Mouse (Mus musculus) midbrain, embryonic 15.5 days (tissue): ENCODE measurements around the gene Tmem37. TPM values are rescaled to one million over a fixed set of nuclear protein-coding genes. Genes with fewer than 3 reads are reported as not detected.
A peak's percentile ranks its signal among the peaks of the same experiment; 100 is the strongest.

Experiments used
- ATAC-seq: fragments of 200-750 bp; cut with Nextera tagmentation; replicated peaks from 2 replicates; pipeline ENCODE4 v1.8.0; 2017; ENCODE audit warnings: moderate TSS enrichment
- H3K27ac ChIP-seq: fragments of 300-500 bp; sonication (generic); 2 replicates; pipeline ENCODE4 v1.5.1; 2015; ENCODE audit warnings: mild to moderate bottlenecking, inconsistent platforms
- H3K27me3 ChIP-seq: fragments of 300-500 bp; sonication (generic); replicated peaks from 2 replicates; pipeline ENCODE4 v1.6.1; 2015; ENCODE audit warnings: inconsistent platforms
- H3K36me3 ChIP-seq: fragments of 300-500 bp; sonication (generic); replicated peaks from 2 replicates; pipeline ENCODE4 v1.6.1; 2015; ENCODE audit warnings: inconsistent platforms
- H3K4me1 ChIP-seq: fragments of 300-500 bp; sonication (generic); 2 replicates; pipeline ENCODE4 v1.6.1; 2015; ENCODE audit warnings: inconsistent platforms
- H3K4me2 ChIP-seq: fragments of 300-500 bp; sonication (generic); 2 replicates; pipeline ENCODE4 v1.6.1; 2015; ENCODE audit warnings: inconsistent platforms, mild to moderate bottlenecking, moderate library complexity
- H3K4me3 ChIP-seq: fragments of 300-500 bp; sonication (generic); 2 replicates; pipeline ENCODE4 v1.5.1; 2015; ENCODE audit warnings: mild to moderate bottlenecking, inconsistent platforms
- H3K9ac ChIP-seq: fragments of 300-500 bp; sonication (generic); 2 replicates; pipeline ENCODE4 v1.6.1; 2015; ENCODE audit warnings: mild to moderate bottlenecking, inconsistent platforms
- H3K9me3 ChIP-seq: fragments of 300-500 bp; sonication (generic); 2 replicates; pipeline ENCODE4 v1.6.1; 2016; ENCODE audit warnings: inconsistent platforms
- whole genome bisulfite sequencing: fragments of 180-500 bp; shearing (Covaris S2); methylation state at CpG from one replicate; pipeline ENCODE4 v1.1.7; 2015; ENCODE audit warnings: mixed read lengths; 5-methylcytosine and 5-hydroxymethylcytosine counted together
- polyA plus RNA-seq: library from polyadenylated mRNA; unstranded; fragments of >200 nt; fragmentation: Nextera tagmentation; extraction: Ambion mirVana; gene quantifications from 2 replicates; pipeline ENCODE4 v1.2.1, GENCODE M21; 2015

Tmem37 gene
- polyA plus RNA-seq, 1 experiment from 2014 or later = 7.6 TPM

DNA sequence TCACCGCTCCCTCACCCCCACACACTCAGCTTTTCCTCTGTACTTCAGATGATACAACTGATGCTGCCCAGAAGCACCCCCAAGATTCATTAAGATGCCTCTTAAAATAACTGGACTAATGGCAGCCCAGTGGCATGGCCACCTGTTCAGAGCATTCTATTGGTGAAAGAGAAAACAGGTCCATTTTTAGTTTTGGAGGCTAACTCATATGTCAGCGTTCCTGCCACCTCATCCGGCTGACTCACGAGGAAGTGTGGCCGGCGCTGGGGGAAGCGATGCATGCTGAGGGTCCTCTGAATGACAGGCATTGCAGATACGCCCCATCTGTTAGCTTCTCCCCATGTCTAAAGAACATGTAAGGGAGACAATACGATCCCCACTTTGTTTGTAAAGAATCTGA is 35.3 kb downstream of the Tmem37 start:
- H3K9me3 ChIP-seq = no peaks in the 10 kb centered on the region
- H3K9ac ChIP-seq = no peak overlapping the region
- no peaks in the 10 kb centered on the region for H3K4me1 ChIP-seq
- no peak overlapping the region for H3K4me2 ChIP-seq
- no peak overlapping the region for H3K27ac ChIP-seq
- H3K4me3 ChIP-seq = no peak overlapping the region
- no peak for ATAC-seq
- H3K27me3 ChIP-seq = no peaks in the 10 kb centered on the region
- WGBS = 82% methylated on average over 9 of the region's 9 CpGs
- H3K36me3 ChIP-seq = no peaks in the 10 kb centered on the region

DNA sequence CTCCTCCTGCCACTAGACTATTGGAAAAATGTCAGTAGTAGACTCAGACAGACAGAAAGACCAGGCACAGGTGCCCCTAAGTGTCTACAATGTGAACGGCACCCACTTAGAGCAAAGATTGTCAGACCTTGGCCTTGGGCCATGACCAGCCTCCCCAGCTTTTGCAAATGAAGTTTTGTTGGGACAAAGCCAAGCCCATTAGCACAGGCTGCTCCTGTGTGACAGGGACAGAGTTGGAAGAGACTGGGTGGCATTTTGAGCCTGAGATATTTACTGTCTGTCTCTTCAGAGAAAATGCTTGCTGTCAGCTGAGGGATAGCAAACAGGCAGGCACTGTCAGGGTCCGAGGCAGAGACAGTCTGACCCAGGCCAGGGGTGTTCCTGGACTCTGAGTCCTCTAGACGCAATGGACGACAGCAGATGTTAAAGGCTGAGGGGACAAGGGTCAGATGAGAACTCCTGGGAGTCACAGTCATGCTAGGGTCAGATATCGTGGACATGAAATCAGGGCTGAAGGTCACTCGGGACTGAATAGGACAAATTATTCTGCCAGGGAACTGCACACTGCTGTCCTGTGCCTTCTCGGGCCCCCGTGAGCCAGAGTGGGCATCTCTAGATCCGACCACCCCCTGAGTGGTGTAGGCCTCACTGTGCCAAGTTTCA is 36.7 kb downstream of the Tmem37 start:
- no peak overlapping the region for H3K4me2 ChIP-seq
- H3K9ac ChIP-seq = no peak overlapping the region
- no peak overlapping the region for H3K27ac ChIP-seq
- H3K27me3 ChIP-seq = no peaks in the 10 kb centered on the region
- ATAC-seq = no peak
- H3K4me1 ChIP-seq = no peaks in the 10 kb centered on the region
- no peaks in the 10 kb centered on the region for H3K36me3 ChIP-seq
- WGBS = 78% methylated on average over 9 of the region's 9 CpGs
- no peaks in the 10 kb centered on the region for H3K9me3 ChIP-seq
- H3K4me3 ChIP-seq = no peak overlapping the region

DNA sequence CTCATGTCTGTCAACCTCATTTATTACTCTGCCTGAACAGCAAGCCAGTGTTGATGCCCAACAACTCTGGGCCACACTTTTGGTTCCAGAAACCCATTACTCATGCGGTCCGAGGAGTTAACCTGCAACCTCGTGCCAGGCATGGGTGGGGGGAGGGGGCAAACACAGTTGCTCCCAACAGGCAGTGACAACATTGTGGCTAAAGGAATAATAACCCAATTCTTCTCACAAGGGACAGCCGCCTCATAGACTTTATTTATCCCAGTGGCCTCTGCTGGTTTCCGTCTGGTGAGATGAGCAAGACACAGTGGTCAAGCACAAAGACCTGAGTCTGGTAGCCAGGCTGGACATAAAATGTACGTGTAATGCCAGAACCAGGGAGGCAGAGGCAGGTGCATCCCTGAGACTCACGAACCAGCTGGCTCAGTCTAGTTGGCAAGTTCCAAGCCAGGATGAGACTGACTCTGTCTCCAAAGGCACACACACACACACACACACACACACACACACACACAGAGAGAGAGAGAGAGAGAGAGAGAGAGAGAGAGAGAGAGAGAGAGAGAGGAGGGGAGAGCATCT is 38.3 kb downstream of the Tmem37 start:
- H3K4me1 ChIP-seq = no peaks in the 10 kb centered on the region
- no peaks in the 10 kb centered on the region for H3K9me3 ChIP-seq
- no peak overlapping the region for H3K9ac ChIP-seq
- no peaks in the 10 kb centered on the region for H3K36me3 ChIP-seq
- H3K4me3 ChIP-seq = no peak overlapping the region
- no peak for ATAC-seq
- H3K4me2 ChIP-seq = no peak overlapping the region
- 80% methylated on average over 7 of the region's 7 CpGs for WGBS
- H3K27ac ChIP-seq = no peak overlapping the region
- H3K27me3 ChIP-seq = no peaks in the 10 kb centered on the region

DNA sequence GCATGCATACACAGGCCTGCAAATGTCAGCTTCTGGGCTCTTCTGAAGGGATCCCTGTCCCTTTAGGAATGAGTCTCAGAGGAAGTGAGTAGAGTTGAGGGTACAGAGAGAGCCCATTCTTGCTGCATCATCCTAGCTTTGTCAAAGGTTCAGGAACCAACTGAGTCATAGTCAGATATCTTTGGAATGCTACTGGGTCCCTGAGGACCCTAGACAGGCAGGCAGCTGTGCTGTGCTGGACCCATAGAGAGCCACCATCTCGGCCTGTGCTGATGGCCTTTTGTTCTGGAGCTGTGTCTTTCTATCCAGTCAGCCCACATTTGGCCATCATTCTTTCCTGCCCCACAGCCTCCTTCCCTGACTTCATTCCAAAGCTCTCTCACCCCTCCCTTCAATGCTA is 39.1 kb downstream of the Tmem37 start:
- no peak overlapping the region for H3K27ac ChIP-seq
- WGBS = 58% methylated on average over 1 of the region's 1 CpGs
- no peaks in the 10 kb centered on the region for H3K27me3 ChIP-seq
- no peaks in the 10 kb centered on the region for H3K9me3 ChIP-seq
- ATAC-seq = no peak
- H3K4me1 ChIP-seq = no peaks in the 10 kb centered on the region
- H3K9ac ChIP-seq = no peak overlapping the region
- H3K4me2 ChIP-seq = no peak overlapping the region
- H3K36me3 ChIP-seq = no peaks in the 10 kb centered on the region
- no peak overlapping the region for H3K4me3 ChIP-seq

DNA sequence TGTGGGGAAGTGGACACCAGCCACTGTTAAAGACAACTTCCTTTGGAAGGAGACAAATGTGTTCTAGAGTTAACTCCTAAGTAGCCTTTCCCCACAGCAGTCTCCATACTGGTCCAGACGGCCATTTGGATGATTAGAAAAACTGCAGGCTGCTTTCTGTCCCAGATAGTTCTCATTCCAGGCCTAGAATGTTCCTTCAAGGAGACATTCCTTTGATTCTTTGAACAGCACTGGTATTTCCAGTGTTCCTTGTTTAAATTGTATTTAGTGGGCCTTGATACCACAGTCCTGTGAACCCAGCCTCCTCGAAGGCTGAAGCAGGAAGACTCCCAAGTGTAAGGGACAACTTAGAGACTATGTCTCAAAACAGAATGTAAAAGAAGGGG is 40.4 kb downstream of the Tmem37 start:
- 88% methylated on average over 2 of the region's 2 CpGs for WGBS
- H3K27me3 ChIP-seq = no peaks in the 10 kb centered on the region
- no peak for ATAC-seq

DNA sequence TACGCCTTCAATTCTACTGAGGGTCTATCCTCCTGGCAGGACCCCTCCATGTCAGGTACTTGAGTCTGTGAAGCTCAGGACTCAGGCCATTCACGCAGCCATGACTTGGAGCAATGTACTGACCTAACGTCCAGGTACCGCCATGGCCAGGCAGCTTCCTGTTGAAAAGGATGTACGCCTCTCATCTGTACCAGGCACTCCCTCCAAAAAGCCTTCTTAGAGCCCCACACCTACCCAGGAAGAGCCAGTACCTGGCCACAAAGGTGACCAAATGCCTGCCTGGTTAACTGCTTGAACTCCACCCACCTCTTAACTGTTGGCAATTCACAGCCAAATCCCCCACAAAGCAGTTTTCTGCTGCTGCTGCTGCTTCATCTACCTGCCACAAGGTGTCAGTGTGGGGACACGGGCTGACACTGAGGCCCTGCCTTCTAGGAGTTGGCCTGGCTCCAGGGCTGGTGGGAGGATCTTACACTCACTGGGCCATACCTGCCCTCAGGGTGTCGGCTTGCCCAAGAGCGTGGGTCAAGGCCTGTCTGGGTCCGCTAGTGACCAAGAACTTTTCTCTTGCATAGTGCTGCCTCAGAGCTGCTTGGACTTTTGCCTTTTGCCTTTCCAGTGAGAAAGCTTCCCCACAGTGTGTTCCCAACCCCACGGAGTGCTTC is 40.9 kb downstream of the Tmem37 start:
- peak; percentile 77 for ATAC-seq
- H3K36me3 ChIP-seq = no peaks in the 10 kb centered on the region
- WGBS = 43% methylated on average over 10 of the region's 10 CpGs
- H3K9me3 ChIP-seq = no peaks in the 10 kb centered on the region
- no peaks in the 10 kb centered on the region for H3K27me3 ChIP-seq
- H3K27ac ChIP-seq = no peak overlapping the region
- no peak overlapping the region for H3K4me2 ChIP-seq
- no peak overlapping the region for H3K4me3 ChIP-seq
- no peak overlapping the region for H3K9ac ChIP-seq
- no peaks in the 10 kb centered on the region for H3K4me1 ChIP-seq

More for the DNA sequence above, 40.4 kb downstream of the Tmem37 start:
- Histone ChIP-seq H3K4me1 (no peaks in the 10 kb centered on the region), H3K4me2 (no peak overlapping the region), H3K9ac (no peak overlapping the region), H3K4me3 (no peak overlapping the region), H3K9me3 (no peaks in the 10 kb centered on the region), H3K27ac (no peak overlapping the region), H3K36me3 (no peaks in the 10 kb centered on the region)

DNA sequence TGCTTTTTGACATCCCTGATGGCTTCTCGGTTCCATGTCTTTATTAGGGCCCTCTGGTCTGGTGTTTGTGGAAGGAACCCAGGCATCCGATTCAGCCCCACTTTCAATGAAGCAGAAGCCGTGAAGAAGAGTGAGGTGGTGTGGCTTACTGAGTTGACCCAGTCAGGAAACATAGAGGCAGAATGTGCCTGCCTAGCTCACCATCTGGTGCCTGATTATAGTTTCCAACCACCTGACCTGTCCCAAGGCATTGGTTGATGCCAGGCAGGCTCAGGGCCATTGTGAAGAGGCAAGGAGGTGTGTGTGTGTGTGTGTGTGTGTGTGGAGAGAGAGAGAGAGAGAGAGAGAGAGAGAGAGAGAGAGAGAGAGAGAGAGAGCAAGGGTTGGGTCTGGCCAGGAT is 43.4 kb downstream of the Tmem37 start:
- H3K27me3 ChIP-seq = no peaks in the 10 kb centered on the region
- ATAC-seq = no peak
- no peaks in the 10 kb centered on the region for H3K9me3 ChIP-seq
- H3K4me2 ChIP-seq = no peak overlapping the region
- H3K27ac ChIP-seq = no peak overlapping the region
- H3K36me3 ChIP-seq = no peaks in the 10 kb centered on the region
- H3K4me3 ChIP-seq = no peak overlapping the region
- no peaks in the 10 kb centered on the region for H3K4me1 ChIP-seq
- 87% methylated on average over 3 of the region's 3 CpGs for WGBS
- H3K9ac ChIP-seq = no peak overlapping the region

DNA sequence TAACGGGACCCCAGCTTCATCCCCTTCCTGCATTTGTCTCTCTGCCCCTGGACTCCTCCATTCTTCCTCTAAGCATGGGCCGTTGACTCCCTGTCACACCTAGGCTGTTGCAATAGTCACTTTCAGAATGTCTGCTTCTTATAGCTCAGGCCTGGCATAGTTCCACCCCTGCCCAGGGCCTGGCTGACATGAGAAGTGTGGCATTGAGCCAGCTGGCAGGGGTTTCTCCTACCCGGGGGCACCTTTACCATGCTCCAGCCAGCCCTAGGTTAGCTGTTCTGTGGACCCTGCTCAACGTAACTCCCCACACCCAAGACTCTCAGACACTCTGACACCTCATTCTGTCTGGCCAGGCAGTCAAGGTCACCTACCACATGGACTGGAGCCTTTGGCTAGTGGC is 46.2 kb downstream of the Tmem37 start:
- 62% methylated on average over 4 of the region's 4 CpGs for WGBS
- H3K27me3 ChIP-seq = no peaks in the 10 kb centered on the region
- no peak for ATAC-seq

DNA sequence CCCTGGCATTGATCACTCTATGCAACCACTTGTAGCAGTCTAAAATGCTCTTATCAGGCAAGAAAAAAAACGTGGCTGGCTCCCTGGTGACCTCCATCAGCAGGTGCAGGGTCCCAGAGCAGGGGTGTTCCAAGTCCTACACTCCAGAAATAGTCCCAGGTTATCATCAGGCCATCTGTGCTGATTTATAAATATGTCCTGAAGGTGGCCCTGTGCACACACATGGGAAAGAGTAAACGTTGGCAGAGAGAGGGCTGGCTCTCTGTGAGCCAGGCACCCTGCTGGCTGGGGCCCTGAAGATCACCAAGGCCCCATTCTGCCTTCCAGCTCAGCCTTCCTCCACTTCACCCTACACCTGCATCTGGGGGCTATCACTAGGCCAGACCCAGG is 48.8 kb downstream of the Tmem37 start:
- Histone ChIP-seq H3K4me2 (no peak overlapping the region), H3K4me3 (no peak overlapping the region), H3K9me3 (no peaks in the 10 kb centered on the region), H3K36me3 (no peaks in the 10 kb centered on the region), H3K4me1 (no peaks in the 10 kb centered on the region), H3K9ac (no peak overlapping the region), H3K27me3 (no peaks in the 10 kb centered on the region), H3K27ac (no peak overlapping the region)
- ATAC-seq = no peak
- WGBS = 21% methylated on average over 2 of the region's 2 CpGs

More for the DNA sequence above, 46.2 kb downstream of the Tmem37 start:
- no peak overlapping the region for H3K9ac ChIP-seq
- no peaks in the 10 kb centered on the region for H3K36me3 ChIP-seq
- H3K9me3 ChIP-seq = no peaks in the 10 kb centered on the region
- no peak overlapping the region for H3K27ac ChIP-seq
- H3K4me2 ChIP-seq = no peak overlapping the region
- H3K4me3 ChIP-seq = no peak overlapping the region
- no peaks in the 10 kb centered on the region for H3K4me1 ChIP-seq

DNA sequence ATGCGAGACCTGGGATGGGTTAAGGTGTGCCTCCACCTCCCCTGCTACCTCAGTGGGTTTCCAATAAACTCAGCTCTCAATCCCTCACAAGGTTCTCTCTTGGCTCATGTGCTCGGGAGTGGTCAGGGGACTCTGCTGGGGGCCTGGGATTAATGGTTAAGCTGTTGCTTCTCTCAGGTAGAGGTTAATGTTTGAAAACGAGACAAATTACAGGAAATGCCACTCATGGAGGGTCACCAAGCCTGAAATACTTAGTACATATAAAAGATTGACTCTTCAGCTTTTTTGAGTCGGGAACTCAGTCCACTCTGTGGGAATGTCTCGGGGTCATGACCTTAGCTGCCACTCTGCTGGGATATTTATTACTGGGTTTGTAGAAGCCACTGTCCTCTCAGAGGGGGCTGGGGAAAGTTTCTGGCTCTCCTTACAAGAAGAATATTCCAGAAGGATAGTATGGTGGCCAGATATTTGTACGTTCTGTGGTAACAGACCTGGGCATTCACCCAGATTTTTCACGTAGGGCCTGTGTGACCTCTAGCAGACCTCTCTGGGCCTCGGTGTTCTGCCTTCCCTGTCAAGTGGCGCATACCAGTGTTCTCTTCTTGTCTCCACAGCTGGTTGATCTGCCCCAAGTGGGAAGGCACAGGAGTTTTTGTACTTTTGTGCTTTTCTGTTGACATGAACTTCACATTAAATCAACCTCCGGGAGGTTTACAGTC is 49.4 kb downstream of the Tmem37 start:
- Histone ChIP-seq H3K4me3 (no peak overlapping the region), H3K9ac (no peak overlapping the region), H3K27ac (no peak overlapping the region), H3K36me3 (no peaks in the 10 kb centered on the region), H3K9me3 (no peaks in the 10 kb centered on the region), H3K4me2 (no peak overlapping the region), H3K27me3 (no peaks in the 10 kb centered on the region), H3K4me1 (no peaks in the 10 kb centered on the region)
- 76% methylated on average over 10 of the region's 10 CpGs for WGBS
- ATAC-seq = no peak

DNA sequence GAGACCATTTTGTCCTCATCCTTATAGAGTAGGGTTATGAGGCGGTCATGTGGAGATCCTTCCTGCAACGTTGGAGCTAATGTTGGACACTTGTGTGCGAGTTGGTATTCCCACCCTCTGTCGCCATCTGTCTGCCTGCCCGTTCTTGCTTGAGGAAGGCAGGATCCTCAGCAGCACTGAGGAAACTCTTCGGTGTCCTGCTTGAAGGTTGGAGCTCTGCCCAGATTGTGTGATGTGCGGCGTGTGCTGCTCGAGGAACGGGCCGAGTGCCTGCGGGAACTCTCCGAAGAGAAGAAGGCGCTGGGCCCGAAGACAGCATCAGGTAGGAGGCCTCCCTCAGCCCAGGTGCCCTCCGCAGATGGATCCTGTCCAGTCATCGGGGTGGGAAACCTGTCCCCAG is 51.9 kb downstream of the Tmem37 start:
- Histone ChIP-seq H3K9me3 (no peaks in the 10 kb centered on the region), H3K4me1 (no peaks in the 10 kb centered on the region), H3K27me3 (no peaks in the 10 kb centered on the region), H3K4me3 (no peak overlapping the region), H3K4me2 (no peak overlapping the region), H3K27ac (no peak overlapping the region), H3K9ac (no peak overlapping the region), H3K36me3 (no peaks in the 10 kb centered on the region)
- no peak for ATAC-seq
- WGBS = 91% methylated on average over 17 of the region's 17 CpGs

DNA sequence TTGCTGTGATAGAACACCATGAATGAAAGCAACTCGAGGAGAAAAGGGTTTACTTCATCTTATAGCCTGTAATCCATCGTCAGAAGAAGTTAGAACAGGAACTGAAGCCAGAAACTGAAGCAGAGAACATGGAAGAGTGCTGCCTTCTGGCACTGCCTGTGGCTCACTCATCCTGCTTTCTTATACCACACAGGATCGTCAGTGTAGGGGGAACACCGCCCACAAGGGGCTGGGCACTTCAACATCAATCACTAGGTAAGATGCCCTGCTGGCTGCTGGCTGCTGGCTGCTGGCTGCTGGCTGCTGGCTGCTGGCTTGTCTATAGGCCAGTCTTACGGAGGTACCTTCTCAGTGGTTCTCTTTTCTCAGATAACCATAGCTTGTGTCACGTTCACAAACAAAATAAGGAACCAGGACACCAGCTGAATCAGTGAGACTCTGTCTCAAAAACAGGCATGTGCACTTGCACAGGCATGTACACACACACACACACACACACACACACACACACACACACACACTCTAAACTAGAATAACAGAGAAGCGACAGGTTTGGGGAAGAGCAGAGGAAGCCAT is 53.5 kb downstream of the Tmem37 start:
- no peak overlapping the region for H3K9ac ChIP-seq
- no peak overlapping the region for H3K4me3 ChIP-seq
- H3K27me3 ChIP-seq = no peaks in the 10 kb centered on the region
- no peaks in the 10 kb centered on the region for H3K36me3 ChIP-seq
- no peak for ATAC-seq
- H3K4me1 ChIP-seq = no peaks in the 10 kb centered on the region
- 81% methylated on average over 7 of the region's 7 CpGs for WGBS
- no peak overlapping the region for H3K27ac ChIP-seq
- H3K9me3 ChIP-seq = no peaks in the 10 kb centered on the region
- no peak overlapping the region for H3K4me2 ChIP-seq
